Mouse (Mus musculus) cerebellum, postnatal 4 days (tissue): ENCODE measurements at regions not wholly inside any gene's neighbourhood (a gene's known extent, or its start where the extent isn't known, plus 50 kb on each side); places are given as distances from the start of the nearest gene placed in this dataset.
"Not testable (repeated sequence)": the region's sequence is repeated elsewhere in the genome, so short reads cannot be mapped to it uniquely, and the experiment has no call there.

Experiments
- DNase-seq, 2 experiments: peaks; one replicate each; pipeline ENCODE4 v3.0.0; 2022; ENCODE audit warnings: low spot score in 2 of 2, mixed read lengths in 1 of 2

DNA sequence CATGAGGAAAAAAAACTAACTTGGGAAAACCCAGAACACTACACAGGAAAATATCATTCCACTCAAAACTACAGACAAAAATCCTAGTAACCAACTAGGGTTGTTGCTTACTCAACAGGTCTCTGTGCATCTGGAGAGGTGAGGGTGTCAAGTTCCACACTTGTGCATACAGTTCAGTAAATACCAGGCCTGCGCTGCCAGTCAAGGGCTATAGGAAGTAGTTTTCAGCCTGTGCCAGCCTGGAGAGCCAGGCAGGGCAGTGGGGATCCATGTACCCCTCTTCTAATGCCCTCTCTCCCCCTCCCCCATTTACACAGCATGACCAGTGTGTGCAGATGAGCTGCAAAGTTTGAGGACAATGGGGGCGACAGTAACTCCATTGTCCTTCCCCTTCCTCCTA lies 302.8 kb upstream of the Cdh5 start:
- not testable (repeated sequence) for DNase-seq

DNA sequence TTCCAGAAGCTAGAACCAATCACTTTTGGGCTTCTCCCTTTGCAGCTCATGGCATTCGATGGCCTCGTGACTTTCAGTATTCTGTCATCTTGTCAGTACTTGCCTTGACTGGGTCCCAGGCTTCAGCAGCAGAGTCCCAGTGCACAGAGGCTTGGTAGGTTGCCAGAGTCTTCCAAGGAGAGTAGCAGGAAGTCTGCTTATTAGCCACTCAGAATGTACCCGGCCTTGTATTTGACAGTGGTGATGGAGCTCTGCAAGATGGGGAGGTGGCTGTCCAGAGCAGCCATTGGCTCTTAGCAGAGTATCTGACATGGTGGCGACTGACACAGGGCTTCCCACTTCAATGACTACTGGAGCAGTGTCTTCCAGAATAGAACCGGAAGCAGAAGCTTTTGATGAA lies 293.3 kb upstream of the Cdh5 start:
- no peak for DNase-seq

DNA sequence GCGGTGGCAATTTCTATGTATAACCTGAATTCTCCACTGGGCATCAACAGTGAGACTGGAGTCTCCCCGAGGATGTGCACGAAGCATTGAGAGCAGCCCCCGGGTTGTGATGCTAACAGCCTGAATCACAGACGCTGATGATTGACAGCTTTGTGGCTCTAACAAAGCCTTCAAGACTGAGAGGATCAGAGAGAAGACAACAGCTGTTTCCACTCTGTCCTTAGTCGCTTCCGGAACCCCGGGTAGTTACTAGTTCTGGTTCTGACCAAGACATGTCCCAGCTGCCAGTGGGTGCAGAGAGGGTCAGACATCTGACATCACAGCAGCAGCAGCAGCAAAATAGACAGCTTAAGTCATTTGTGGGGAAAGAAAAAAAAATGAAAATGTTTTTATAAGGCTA lies 292.8 kb upstream of the Cdh5 start:
- DNase-seq = no peak

DNA sequence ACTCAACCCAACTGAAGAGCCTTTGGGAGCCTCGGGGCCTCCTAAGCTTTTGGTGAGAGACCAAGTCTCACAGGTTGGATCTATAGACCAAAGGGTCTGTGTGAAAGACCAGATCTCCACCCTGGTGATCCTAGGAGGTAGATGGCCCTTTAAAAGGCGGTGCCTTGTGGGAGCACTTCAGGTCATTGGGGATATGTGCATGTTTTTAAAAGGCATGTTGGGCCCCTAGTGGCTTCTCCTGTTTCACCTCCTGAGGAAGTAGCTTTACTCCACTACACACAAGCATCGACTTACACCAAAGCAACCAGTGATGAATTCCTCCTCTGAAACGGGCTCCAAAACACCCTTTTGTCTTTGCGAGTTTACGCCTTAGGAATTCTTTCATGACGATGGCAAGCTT lies 292.3 kb upstream of the Cdh5 start:
- DNase-seq = no peak

DNA sequence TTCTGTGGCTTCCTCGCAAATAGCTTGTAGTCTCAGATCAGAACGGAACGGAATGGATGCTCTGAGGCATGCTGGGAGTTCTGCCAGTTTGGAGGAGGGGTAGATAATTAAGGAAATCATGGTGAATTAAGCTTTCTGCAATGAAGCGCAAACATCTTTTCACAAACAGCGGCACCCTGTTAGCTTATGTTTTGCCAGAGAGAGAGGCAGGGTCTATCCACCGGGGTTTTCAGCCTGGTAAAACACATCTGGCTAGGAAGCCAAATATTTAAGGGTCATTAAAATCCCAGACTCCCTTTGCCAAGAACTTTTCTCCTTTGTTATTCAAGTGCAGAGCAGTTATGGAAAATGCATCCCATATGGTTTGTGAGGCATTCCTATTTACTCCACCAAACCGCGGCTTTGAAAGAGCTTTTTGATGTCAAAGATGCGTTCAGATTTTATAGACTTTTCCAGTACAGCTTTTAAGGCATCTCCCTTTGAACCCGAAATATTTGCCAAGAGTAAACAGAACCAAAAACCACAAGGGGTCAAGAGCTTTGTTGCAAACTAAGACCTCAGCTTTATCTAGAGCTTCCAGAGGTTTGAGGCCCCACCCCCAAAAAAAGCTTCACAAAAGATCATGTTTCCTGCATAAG lies 287.4 kb upstream of the Cdh5 start:
- DNase-seq = peak in 1 of 2 experiments; percentile 34

DNA sequence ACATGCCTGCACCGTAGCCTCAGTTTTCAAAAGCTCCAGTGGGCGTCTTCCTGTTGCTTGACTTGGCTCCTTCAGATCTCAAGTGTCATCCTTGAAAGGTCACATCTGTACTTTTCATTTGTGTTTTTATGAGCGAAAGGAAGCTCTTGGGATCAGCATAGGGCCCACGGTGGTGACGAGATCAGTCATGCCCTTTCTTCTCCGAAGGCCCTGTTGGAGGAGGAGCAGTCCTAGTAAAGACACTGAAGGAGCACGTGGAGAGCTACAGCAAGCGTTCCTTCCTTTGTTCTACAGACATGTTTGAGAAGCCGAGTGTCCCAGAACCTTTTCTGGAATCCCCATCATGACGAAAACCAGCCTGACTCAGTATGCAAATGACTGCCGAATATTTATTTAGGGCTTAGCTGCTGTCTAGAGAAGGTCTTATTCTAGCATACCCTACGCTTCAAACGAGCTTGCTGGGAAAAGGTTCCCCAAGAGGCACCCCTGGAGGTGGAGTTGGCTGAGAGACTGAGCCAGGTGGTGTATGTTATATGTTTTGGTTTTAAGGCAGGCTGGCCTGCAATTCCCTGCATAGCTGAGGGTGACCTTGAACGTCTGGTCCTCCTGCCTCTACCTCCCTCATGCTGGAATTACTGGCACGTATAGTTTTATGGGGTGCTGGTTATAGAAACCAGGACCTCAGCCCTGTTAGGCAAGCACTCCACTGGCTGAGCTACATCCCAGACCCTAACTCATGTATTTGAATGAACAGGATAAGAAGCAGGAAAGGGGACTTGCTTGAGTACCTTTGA lies 285.1 kb upstream of the Cdh5 start:
- no peak for DNase-seq

DNA sequence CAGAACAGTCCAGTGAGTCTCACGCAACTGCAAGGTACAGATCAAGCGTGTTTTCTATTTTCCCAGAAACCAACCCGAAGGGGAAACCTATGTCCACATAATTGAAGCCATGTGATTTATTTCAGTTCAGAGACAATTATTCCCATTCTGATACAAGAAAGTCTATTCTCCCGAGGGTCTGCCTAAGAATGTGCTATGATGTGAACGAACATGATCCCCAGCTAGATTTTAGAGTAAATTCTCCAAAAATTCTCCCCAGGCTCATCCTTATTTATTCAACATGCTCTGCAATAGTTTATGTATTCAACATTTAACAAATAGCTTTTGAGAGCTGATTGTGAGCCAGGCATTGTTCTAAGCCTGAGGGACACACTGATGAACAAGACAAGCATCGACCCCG lies 277.9 kb upstream of the Cdh5 start:
- no peak for DNase-seq

DNA sequence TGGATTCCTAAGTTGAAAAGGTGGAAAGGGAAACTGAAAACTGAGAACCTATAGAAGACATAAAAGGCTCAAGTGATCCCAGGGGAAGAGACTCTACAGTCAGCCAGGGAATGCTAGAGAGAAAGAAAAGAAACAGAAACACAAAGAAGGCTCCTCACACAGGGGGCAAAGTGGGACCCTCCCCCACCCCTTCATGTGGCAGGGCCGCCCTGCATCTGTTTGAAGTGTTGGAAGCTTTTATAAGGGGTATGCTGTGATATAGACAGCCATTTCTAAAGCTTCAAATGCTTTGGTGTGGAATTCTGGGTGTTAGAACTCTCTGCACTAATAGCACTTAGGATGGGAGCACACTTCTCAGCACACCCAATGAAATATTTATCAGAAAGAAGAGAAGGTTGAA lies 276.7 kb upstream of the Cdh5 start:
- no peak for DNase-seq

DNA sequence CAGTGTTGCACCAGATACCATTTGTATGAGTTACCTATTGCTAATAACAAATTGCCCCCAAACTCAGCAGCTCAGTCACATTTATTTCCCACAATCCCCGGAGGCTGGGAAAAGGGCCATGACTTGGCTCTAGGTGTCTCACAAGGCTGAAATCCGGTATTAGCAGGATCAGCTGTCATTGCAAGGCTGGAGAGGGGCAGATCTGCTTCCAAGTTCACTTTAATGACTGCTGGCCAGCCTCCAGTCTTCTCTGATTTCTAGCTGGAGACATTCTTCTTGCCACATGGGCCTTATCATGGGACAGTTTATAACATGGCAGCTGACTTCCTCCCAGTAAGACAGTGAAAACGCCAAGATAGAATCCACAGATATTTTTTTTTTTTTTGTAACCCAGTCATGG lies 276.1 kb upstream of the Cdh5 start:
- DNase-seq = peak in 1 of 2 experiments; percentile 45

DNA sequence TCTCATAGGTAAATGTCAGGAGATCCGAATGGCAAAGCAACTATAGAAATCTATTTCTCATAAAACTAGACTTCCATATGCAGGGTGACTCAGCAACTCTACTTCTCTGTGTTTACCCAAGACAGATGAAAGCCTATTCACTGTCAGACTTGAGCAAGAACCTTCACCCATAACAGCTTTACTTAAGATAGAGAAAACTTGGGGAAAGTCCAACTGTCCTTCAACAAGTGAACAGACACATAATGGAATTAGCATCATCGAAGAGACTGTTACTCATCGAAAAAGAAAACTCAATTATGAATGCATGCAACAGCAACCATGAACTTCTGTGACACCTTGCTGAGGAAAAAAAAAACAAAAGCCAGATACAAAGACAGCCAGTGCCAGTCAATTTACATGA lies 271.0 kb upstream of the Cdh5 start:
- DNase-seq = no peak

DNA sequence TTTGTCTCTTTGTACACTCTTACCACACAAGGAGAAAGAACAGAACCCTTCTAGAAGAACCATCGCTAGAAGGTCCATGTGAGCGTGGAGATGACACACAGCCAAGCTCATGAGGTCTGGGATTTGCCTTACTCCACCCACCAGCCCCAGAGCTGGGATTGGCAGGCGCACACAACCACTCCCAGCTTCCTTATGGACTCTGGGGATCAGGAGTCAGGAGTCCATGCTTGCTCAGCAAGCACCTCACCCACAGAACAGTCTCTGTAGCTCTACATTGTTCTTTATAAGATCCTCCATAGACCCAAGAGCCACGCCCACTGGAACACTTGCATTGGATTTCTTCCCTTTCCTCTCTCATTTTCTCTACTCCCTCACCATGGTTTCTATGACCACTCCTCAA lies 261.4 kb upstream of the Cdh5 start:
- no peak for DNase-seq

DNA sequence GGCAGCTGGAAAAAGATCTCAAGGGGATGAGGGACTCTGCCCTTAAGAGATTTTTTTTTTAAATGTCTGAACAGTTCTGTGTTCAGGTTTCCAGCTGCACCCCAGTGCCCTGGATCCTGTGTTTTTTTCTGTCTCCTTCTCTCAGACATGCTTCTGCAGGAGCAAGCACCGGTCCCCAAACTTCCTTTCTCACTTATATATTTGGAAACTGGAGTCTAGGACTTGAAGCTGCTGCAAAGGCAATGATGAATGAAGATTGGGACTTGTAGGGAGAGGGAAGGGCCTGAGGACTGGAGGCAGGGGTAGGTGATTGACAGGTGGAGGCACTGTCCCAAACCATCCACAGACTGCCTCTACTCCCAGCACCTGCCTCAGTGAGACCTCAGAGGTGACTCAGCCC lies 255.5 kb upstream of the Cdh5 start:
- DNase-seq = no peak

DNA sequence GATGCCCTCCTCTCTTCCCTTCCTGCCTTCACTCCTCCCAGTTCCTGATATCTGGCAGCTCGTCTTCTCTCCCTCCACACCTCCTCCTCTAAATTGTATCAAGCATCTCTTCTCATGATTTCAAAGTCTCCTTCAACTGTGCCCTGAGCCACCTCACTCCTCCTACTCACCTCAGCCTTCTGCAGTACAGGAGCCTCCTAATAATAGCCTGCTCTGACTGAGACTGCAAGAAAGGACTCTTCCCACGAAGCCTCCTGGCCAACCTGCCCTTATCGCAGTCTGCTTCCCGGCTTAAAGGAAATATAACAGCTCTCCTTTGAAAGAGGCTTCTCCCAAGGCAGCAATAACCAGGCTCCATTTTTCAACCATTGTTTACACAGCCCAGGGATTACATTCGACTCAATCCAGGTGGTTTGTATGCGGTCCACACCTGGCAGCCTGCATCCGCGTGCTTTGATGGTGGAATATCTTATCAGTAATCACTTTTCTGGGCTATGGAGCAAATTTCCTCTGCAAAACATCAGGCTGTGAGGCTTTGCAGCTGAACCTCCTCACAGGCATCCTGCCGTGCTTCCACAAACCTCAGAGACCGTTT lies 254.9 kb upstream of the Cdh5 start:
- no peak for DNase-seq

DNA sequence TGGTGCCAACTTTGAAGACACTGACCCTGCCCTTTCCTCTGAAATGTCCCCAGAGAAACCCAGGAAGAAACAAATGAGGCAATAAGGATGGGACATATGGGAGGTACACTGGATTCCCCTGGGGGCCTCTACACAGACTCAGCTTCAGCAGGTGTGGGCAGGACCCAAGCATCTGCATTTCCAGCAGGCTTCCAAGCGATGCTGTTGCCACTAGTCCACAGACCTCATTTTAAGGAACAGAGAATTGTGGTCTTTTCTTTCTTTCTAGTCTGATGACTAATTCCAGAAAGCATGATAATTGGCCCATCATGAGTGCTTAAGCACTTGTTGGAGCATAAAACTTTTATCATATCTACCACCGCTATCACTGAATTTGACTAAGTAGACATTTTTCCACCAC lies 251.6 kb upstream of the Cdh5 start:
- DNase-seq = no peak

DNA sequence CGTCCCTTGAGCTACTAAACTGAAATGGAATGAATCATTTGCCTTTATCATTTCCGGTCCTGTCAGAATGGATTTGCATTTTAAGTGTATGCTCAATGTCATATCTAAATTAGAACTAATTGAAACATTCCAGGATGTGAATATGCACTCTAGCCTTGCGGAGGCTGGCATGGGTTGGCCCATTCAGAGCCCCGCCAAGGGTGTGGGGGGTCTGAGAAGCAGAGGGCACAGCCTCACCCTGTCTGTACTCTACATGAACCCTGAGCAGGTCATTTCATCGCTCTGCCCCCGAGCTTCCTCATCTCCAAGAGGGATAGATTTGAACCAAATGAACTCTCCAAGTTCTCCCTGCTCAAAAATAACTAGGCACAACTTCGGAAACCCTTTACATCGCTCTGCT lies 250.1 kb upstream of the Cdh5 start:
- no peak for DNase-seq

DNA sequence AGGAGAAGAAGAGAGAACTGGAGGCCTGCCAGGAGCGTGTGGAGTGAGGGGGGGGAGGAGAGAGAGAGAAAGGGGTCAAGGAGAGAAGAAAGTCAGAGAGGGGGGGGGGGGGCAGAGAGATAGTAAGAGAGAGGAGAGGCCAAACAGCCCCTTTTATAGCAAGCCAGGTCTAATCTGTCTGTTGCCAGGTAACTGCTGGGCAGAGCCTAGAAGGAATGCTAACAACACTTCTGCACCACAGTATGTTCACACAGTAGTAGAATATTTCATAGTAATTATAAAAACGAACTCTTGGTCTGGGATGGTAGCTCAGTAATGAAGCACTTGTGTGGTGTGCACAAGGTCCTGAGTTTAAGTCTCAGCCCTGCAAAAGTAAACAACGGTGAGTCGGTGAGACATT lies 248.4 kb upstream of the Cdh5 start:
- no peak for DNase-seq

DNA sequence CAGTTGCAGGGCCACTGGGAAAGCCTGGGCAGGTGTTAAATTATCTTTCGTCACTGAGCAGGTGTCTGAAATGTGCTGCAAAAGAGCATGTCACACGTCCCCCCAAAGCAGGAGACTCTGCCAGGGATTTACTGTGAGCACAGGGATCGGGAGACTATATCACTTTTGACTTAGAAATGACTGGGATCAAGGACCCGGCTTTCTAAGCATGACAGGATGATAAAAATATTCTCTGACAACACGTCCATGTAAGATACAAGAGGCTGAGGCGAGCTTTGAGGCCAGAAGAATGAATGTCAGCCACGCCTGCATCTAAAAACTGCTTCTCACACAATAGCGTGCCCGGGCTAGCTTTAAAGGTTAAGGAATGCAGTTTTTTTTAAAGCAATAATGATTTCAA lies 246.1 kb upstream of the Cdh5 start:
- no peak for DNase-seq

DNA sequence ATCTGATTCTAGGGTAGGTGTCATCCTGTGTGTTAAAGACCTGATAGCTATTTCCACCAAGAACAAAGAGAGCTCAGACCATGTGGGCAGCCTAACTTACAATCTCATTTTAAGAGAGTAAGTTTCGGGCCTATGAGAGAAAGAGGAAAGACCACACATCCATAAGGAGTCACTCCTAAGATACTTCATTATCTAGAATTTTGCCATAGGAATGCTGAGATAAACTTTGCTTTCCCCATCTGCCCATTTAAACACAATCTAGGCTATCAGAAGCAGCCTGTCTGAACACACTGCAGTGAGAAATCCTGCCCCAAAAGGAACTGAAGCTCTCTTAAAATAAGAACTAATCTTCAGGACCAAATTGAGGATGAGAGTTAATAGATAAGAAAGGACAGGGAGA lies 242.3 kb upstream of the Cdh5 start:
- DNase-seq = no peak

DNA sequence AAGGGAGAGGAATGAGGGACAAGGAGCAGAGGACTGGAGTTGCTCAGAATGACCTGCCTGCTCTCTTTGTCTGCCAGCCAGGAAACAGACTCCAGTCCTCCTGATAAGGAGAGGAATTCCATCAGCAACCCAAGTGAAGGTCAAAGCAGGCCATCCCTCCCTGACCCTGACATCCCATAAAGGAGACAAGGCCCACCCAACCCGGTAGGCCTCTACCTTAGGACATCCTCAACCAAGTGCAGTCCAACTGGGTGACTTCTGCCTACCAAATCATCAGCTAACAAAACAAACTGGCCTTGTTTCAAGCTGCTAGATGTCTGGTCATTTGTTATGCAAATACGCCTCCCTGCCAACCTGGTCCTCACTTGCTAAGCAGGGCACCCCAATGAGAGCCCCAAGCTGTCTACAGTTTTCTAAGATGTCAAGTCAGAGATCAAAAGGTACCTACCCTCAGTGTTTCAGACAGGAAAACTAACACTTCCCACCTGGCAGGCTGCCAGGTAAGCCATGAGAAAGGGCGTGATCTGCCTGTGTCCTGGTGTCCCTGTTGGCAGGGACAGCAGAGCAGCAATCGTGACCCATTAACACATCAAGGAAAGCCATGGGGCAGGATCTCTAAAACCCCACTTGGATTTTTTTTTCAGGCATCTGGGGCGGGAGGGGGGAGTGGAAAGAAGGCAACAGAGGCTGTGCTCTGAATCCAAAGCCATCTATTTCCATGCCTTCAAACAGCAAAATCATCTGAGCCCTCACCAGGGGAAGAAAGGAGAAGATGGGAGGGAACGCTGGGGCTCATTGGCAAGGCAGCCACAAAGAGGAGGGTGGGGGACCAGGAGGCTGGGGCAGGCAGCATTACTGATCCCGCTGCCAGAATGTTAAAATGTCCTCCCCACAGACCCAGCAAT lies 227.6 kb upstream of the Cdh5 start:
- peak in 1 of 2 experiments; percentile 30 for DNase-seq

DNA sequence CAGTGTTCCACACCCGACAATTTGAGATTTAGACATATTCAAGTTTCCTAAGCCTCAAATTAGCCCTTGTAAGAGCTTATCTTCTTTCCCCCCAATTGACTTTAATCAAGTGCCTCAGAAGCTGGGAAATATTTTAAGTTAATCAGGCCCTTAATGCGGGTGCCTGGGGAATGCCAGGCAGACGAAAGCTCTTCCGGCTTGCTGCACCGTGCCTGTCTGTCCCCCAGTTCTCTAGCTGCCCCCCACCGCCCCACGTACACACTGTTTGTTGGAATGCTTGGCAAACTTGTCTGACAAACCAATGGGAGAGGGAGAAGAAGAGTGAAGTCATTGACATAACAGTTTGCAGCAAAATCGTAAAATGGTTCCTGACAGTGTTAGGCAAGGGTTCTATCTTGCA lies 226.9 kb upstream of the Cdh5 start:
- DNase-seq = no peak

DNA sequence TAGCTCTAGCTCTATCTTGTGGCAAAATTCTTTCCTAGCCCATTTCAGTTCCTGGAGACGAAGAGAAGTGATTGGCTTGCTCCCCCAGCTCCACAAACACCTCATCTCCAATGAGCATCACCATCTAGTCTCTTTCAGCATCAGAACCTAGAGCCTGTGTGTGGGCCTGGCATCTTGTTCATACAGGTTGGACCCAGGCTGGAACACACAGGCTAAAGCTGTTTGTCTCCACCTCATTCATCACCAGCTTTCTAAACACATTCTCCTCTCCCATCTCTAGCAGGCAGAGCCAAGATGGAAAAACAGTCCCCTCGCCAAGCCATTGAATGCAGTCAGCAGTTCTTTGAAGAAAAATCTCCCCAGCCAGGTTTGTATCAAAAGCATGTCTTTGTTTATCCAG lies 221.9 kb upstream of the Cdh5 start:
- no peak for DNase-seq

DNA sequence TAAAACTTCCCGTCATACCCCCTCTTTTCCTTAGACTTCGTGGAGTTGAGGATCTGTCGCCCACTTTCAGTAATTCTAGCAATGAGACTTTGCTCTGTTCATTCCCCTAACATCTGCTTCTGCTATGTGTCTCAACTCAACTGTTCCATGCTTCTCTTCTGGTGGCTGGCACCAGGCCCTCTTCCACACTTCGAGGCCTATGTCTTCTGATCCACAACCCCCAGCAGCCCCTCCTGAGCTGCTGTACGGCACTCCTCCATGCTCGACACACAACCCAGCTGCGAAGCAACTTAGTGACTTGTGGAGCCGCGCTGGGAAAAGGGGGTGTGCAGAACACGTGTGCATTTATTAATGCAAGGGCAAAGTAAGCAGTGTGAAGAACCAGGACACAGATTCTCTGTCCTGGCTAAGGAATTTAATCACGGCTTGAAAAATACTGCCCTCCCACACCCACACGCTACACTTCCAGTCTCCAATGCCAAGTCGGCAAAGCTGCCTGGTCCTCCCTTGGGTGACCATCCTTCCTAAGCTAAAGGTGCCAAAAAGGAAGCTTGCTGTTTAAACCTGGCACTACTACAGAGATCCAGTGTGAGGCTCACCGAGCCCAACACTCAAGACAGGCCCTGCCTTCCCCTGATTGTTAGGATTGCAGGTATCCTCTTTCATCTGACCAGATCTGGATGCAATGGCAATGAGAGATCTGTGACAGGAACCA lies 220.8 kb upstream of the Cdh5 start:
- DNase-seq = no peak
